Mouse (Mus musculus): ENCODE data around the gene Ntn4. TPM values are rescaled to one million over a fixed set of nuclear protein-coding genes. Genes with fewer than 3 reads are reported as not detected.
"Not testable (repeated sequence)": the region's sequence is repeated elsewhere in the genome, so short reads cannot be mapped to it uniquely, and the experiment has no call there.

Ntn4 gene
- total RNA-seq, 4 experiments from 2014 or later: 11.0 to 15.5 (median 11.9) TPM

DNA sequence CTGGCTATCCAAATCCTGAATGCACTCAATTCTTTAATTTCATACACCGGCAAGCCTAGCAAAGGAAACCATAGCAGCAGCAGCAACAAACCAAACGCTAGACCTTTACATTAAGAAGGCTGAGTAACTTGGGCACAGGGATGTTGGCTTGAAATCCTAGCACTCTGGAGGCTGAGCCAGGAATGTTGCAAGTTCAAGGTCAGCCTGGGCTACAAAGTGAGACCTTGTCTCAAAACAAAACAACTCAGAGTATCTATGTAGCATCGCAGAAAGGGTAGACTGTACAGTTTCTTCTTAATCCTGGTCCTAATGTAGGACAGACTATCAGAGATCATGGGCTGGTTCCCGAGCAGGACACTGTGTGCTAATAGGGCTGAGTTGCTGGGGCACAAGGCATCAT, 43.4 kb downstream of the Ntn4 start:
- DNase-seq (ENCODE audit: low spot score): no peak

DNA sequence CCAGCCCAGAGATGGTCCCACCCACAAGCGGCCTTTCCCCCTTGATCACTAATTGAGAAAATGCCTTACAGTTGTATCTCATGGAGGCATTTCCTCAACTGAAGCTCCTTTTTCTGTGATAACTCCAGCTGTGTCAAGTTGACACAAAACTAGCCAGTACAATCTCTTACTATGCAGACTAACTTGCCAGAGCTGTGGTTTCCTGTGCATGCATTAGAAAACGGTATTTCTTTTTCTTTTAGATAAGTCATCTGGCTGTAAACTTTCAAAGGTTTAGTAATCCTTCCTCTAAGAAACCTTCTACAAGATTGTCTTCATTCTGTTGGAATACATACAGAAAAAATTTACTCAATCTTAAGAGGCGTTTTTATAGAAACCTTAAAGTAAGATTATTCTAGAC, 44.9 kb downstream of the Ntn4 start:
- not testable (repeated sequence) for DNase-seq (ENCODE audit: low spot score)

DNA sequence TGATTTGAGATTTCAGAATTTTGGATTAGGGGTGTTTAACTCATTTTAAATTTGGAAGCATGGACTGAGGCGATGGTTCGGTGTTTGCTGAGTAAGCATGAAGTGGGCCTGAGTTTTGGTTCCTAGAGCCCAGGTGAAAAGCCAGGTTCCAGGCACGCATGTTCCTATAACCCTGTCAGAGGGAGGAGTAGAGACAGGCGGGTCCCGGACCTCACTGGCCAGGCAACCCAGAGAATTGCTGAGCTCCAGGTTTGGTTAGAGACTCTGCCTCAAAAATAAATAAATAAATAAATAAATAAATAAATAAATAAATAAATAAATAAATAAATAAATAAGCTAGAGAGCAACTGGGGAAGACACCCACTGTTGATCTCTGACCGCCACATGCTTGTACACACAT, 46.1 kb downstream of the Ntn4 start:
- no peak for DNase-seq (ENCODE audit: low spot score)

DNA sequence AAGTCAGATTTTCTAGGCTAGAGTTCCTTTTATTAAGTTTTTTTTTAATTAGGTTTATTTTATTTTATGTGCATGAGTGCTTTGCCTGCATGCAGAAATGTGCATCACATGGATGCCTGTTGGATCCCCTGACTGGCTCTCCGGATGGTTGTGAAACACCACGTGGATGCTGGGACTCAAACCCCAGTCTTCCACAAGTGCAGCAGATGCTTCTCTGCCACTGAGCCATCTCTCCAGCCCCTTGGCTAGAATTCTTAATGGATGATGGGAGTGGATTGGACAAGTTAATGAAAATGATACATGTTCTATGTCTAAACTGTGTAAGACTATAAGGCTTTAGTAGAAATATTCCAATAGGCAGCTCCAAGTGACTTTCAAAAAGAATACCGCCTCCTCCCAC, 47.3 kb downstream of the Ntn4 start:
- no peak for DNase-seq (ENCODE audit: low spot score)

DNA sequence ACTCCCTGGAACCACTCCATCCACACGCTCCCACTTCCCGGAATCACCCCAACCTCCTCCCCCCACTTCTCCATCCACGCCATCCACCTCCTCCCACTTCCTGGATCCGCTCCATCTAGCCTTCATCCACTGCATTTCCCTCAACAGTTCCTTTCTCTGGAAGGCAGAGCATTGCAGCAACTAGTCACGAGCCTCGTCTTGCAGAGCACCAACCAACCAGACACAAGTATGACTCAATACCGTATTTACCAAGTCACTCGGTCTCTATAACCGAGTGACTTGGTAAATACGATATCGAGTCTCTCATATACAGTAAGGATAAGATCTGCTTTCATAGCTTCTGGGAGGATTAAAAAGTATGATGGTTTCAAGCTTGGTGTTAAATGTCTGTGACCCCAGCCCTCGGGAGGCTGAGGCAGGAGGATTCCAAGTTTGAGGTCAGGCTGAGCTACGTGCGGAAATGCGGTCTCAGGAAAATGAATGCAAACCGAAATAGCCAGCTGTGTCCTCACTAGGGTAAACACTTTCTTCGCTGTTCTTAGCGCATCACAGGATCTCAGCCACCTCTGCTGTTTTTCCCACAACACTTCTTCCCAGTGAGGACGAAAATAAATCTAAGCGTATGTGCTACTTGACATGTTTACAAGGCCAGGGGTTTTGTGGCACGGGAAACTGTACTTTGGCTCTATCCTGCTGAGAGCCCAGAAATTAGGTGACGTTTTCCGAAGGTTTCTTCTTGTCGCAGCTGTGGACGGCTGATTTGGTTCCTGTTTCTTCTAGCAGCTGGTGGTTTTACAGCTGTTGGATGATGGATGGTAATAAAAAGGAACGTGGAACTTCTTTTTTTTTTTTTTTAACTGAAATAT, 48.1 kb downstream of the Ntn4 start:
- peak; percentile 34 for DNase-seq (ENCODE audit: low spot score)

DNA sequence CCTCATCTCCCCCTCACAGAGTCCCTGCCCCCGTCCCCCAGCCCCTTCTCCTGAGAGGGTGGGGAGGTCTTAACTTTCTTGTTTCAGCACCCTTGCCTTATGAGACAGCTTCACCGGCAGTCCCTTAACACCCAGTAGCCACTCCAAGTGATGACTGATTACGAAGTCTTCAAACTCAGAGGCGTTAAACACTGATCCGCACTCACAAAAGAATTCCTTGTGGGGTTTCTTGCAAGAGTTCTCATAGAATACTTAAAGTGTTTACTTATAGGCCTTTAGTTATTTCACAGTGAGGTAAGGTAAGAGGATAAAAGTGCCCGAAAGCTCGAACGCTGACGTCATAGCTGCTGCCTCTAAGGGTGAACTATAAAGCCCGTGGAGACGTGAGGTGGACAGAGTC, 50.9 kb downstream of the Ntn4 start:
- no peak for DNase-seq (ENCODE audit: low spot score)

DNA sequence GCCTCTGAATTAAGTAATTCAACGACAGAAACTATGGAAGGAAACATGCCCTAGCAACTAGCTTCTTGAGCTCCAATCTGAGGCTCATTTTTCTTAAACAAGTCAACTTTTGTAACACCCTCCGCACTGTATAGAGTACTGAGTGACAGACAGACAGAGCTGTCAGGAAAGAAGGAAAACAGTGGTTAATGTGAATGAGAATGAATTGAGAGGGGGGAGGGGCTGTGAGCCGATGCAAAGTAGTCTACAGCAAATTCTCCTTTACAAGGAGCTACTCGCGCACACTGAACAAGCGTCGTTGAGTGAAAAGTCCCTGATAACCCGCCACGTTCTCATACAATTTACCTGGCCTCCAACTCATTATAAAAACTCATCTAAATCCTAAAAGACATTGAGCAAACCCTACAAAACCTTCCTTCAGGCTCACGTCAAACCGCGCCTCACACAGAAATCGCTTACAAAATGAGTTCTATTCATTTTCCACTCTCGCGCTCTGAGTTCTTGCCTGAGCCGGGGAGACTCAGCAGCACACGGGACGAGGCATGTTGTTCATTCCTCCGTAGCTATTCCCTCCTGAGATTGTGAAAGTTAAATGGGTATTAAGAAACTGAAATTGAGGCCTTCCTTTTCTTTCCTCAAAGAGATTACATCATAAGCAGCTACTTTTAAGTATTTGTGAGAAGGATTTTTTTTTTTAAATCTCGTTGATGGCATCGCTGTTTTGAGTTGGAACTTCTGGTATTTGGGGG, 54.7 kb downstream of the Ntn4 start:
- no peak for DNase-seq (ENCODE audit: low spot score)

DNA sequence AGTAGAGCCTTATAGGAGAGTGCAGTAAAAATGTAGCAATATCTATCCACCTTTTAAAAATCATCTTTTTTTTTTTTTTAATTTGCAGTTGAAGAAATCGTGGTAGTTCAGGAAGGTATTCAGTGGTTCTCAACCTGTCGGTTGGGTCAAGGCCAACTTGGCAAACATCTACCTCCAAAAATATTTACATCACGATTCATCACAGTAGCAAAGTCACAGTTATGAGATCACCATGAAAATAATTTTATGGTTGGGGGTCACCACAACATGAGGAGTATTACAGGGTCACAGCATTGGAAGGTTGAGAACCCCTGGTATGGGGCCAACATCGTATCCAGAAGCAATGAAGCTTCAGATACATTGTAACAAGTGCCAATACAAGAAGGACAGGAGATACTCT, 55.5 kb downstream of the Ntn4 start:
- DNase-seq (ENCODE audit: low spot score): no peak

DNA sequence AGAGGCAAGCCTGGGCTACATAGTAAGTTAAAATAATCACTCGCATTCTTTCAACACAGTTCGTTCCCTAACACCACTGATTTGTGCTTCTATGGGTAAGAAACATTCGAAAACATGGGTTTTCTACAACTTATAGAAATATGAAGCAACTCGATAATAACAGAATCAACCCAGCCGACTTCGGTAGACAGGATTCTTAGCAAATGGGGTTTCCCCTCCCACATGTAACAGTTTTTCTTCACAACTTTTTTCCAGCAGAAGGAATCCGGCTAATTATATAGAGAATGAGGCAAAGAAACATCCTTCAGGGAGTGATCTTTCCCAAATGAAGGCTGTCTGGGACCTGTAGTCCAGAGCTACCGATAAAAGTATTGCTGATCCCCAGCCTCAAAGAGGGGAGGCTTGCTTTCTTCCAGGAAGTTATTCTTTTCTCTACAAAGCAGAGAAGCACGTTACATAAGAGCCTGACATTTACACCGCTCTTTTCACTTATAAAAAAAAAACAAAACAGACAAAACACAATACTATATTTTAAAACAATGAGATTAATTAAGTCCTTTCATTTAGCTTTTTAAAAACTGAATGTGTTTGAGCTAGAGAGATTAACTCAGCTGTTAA, 57.5 kb downstream of the Ntn4 start:
- DNase-seq (ENCODE audit: low spot score): no peak

DNA sequence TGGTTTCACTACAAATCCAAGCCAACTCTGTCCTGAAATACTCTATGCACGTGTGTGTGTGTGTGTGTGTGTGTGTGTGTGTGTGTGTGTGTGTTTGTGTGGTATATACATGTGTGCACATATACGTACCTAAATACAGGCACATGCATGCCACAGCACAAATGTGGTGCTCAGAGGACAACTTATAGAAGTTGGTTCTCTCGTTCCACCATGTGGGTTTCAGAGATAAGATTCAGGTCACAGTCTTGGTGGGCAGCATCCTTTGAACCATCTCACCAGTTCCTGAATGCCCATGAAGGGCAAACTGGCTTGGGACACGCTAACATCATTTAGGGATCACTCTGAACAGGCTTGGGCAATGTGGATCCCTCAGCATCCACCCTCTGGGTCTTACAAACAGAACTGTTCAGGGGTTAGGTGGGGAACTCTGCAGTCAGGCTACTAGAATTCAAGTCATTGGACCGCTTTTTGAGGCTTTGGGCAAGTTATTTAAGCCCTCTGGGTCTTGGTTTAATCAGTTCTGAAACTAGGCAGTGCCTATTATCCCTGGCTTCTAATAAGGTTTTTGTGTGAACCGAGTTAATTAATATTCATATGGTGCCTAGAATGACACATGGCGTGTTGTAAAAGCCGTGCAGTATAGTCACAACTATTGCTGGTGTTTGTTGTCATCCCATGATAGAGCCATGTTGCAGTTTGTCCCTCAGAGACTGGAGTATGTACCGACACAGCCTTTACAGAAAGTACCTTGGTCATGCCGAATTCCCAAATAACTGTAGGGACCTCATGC, 59.4 kb downstream of the Ntn4 start:
- DNase-seq (ENCODE audit: low spot score): no peak

DNA sequence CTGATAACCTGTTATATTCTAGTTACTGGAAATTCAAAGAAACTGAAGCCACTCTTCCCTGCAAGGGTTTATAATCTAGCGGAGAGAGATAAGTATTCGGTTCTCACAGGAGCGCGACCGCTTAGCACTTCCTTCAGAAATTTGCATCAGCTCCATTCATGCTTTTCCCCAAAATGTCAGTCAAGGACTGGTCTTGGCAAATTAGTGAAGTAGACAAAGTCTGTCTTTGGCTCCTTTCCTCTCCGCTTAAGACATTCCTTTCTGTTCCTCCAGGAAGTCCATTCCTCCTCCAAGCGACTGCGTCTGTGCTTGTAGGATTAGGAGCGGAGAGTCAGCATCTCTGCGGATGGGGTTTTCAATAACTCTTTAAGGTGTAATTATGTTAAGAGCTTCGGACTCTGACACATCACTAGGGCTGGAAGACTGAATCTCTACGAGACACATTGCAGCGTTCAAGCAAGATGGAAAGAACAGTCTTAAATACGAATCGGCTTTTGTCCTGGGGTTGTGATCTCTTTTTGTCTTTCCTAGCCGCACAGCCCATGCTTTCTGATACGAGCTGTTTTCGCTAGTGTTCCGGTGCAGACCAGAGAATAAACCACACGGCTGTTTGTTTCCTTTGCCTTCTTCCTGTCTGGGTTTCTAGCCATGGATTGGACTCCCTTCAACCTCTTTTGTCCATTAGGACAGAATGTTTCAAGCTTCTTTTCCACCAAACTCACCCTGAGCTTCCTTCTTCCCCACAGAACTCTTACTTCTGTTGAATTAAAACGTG, 60.3 kb downstream of the Ntn4 start:
- DNase-seq (ENCODE audit: low spot score): no peak

DNA sequence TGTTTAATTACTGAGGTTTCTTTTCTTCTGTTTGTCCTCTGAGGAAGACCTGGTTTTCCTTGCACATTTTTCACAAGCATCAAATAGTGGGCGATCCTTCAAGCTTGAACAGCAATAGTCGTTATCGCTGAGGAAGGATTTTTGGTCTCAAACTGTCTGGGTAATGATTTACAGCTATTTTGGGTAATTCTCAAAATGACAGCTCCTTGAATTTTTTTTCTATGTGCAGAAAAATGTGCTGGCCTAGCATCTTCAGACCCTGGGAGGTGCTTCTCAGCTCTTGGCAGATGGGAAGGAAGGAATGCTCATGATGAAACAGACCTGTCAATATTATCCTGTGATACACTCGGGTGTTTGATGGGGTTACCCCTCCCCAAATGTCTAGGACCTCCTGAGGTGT, 63.5 kb downstream of the Ntn4 start:
- DNase-seq (ENCODE audit: low spot score): no peak

DNA sequence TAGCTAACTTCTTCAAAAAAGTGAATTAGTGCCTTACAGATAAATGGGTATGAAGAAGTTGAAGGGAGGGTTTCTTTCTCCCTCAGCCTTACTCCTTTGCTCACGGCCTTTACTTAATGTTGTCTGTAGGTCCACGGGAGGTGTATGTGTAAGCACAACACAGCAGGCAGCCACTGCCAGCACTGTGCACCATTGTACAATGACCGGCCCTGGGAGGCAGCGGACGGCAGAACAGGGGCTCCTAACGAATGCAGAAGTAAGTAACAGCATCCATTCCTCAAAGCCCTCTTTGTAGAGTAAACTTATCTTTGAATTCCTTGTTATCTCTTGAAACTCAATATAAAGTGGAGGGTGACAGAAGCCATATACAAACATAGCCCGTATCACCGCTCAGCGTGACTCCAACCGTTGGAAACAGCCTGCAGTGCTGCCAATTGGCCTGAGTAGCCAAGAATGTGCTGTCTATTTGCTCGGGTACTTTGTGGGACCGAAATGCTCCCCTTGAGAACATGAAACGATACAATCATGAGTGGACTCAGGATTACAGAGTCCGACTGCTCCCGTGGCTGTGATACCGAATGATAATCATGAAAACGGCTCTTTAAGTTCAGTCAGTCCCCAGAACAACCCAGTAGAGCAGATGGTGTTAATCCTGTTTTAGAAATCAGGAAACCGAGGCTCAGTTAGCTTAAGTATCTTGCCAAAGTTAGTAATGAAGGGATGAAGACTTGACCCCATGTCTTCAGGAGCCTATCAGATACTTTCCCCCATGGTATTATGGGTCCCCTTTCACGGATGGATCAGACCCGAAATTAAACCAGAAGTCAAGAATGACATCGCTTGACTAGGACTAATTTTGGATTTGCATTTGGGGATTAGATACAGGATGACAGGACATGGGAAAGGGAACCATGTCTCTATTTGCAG, 66.9 kb downstream of the Ntn4 start:
- DNase-seq (ENCODE audit: low spot score): no peak

DNA sequence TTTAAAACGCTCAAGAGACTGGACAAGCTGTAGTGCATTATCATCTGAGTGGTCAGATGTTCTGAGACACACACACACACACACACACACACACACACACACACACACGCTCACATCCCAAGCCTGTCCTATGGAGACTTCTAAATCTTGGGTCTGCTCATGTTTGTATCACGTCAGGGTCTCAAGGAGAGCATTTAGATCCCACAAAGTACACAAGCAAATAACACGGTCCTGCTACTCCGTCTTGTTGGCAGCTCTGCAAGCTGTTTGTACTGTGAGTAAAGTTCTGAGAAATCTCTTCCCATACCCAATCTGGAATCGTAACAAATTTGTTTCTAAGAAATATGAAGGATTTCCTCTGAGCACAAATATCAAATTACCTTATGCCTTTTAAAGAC, 67.6 kb downstream of the Ntn4 start:
- DNase-seq (ENCODE audit: low spot score): no peak

DNA sequence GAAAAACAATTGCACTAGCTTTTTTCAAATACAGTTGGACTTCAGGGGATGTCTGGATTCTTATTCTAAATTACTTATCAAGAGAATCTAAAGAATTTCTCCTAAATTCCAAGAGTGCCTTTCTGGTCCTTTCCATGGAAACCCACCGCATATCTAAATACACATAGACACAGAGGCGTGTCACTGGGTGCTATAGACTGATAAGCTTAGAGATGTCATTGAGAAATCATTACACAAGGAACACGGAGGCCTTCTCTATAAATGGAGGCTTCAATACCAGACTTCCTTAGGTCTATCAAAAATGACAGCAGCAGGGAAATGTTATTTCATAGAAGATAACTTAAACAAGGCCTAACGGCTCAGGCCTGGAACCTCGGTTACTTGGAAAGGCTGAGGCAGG, 68.0 kb downstream of the Ntn4 start:
- DNase-seq (ENCODE audit: low spot score): no peak

DNA sequence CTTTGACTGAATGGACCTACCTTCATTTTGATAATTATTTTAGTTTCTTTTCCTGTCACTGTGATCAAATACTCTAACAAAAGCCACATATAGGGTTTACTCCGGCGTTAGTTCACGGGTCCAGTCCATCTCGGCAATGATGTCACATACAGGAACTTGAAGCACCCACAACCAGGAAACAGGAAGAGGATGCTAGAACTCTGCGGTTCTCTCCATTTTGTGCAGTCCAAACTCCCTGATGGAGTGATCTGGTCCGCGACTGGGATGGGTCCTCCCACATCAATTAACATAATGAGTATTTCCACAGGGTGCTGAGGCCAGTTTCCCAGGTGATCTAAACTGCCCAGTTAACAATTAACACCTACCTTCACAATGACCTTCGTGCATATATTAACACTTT, 69.1 kb downstream of the Ntn4 start:
- DNase-seq (ENCODE audit: low spot score): no peak

DNA sequence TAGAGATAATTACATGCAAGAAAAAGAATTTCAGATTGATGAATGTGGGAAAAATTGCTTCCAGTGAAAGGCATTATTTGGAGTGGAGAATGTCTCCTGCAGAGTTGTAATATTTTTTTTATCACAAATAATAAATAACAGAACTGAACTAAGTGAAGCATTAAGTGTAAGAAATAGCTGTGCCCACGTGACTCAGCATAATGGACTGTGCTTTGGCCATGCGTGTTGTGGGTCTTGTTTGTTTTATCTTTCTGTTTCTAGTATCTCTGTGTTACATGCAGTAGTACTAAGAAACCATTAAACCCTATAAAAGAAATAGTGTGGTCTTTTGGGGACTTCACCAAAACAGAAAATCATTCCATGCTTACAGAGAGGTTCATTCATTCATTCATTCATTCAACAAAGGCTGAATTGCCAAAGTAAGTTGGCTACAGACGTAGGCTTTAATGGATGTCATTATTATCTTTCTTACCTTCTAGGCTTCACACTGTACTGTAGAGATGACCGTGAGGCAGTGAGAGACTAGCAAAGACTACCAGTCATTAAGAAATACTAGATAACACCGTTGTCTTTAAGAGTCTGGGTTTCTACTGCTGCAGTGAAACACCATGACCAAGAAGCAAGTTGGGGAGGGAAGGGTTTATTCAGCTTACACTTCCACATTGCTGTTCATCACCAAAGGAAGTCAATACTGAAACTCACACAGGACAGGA, 81.3 kb downstream of the Ntn4 start:
- DNase-seq (ENCODE audit: low spot score): no peak

DNA sequence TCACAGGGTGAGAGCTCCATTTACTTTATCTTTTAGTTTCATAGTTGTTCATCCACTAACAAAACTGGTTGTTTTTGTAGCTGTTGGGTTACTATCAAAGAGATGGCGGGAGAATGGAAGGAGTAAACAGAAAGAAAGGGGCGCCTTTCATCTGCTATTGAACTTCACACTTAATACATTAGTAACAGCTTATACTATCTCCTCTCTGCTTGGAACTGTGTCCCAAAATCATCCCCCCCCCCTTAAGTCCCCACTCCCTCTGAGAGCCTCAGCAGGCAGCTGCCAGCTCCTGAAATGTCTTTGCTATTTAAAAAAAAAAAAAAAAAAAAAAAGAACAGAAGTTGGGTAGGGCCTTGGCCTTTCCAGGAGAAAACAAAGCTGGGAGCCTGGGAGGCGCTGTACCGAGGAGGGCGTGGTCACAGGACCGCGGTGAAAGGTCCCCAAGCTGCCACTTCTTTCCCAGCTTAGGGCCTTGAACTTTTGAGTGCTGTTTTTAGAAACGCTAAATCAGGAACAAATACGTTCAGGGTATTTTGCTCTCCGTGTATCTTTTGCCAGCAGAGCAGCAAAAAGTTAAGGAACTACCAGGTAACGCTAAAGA, 83.6 kb downstream of the Ntn4 start:
- DNase-seq (ENCODE audit: low spot score): no peak

DNA sequence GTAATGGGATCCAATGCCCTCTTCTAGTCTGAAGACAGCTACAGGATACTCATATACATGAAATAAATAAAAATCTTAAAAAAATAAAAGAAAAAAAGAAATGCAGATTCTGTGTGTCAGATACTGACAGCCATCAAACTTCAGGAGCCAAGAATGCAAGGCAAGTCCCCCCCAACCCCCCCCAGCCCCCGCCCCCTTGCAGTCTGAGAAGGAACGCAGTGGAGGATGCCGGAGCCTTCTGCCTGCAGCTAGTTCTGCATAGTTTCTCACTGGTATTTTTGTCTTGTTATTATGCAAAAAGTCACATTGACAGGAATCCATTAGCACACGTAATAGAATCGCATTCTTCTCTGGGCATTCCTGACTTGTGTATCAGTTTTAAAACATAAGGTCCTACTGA, 87.7 kb downstream of the Ntn4 start:
- DNase-seq (ENCODE audit: low spot score): no peak

Data from heart, adult 8-10 months (tissue).